Mouse (Mus musculus) liver, adult 2 months (tissue): ENCODE measurements at regions not wholly inside any gene's neighbourhood (a gene's known extent, or its start where the extent isn't known, plus 50 kb on each side); places are given as distances from the start of the nearest gene placed in this dataset.

ENCODE experiments used
- DNase-seq: peaks from one replicate; pipeline ENCODE4 v3.0.0-alpha.2; 2011; ENCODE audit warnings: low read depth, low spot score; ENCODE audit errors: extremely low read depth
- H3K27ac ChIP-seq: fragments of 200-500 bp; replicated peaks from 2 replicates; pipeline ENCODE4 v1.5.1; 2012; ENCODE audit warnings: low read depth, mild to moderate bottlenecking, control low read depth, inconsistent platforms, low read length; ENCODE audit not compliant: insufficient read depth
- H3K27me3 ChIP-seq: fragments of 200-500 bp; 2 replicates; pipeline ENCODE4 v1.6.1; 2012; ENCODE audit warnings: mild to moderate bottlenecking, moderate library complexity, low read length, inconsistent platforms; ENCODE audit not compliant: control insufficient read depth, insufficient read depth
- H3K36me3 ChIP-seq: fragments of 200-500 bp; 2 replicates; pipeline ENCODE4 v1.6.1; 2012; ENCODE audit warnings: low read length, inconsistent platforms; ENCODE audit not compliant: control insufficient read depth, insufficient read depth
- H3K4me1 ChIP-seq: fragments of 200-500 bp; 2 replicates; pipeline ENCODE4 v1.6.1; 2011; ENCODE audit warnings: low read length; ENCODE audit not compliant: control insufficient read depth, insufficient read depth
- H3K4me3 ChIP-seq: fragments of 200-500 bp; 2 replicates; pipeline ENCODE4 v1.5.1; 2011; ENCODE audit warnings: low read depth, mild to moderate bottlenecking, control low read depth, low read length, moderate library complexity; ENCODE audit not compliant: insufficient read depth
- H3K79me2 ChIP-seq: fragments of 200-500 bp; 2 replicates; pipeline ENCODE4 v1.6.1; 2012; ENCODE audit warnings: inconsistent platforms, mild to moderate bottlenecking, low read length, moderate library complexity; ENCODE audit not compliant: control insufficient read depth, insufficient read depth
- H3K9ac ChIP-seq: fragments of 200-500 bp; 2 replicates; pipeline ENCODE4 v1.6.1; 2012; ENCODE audit warnings: low read depth, mild to moderate bottlenecking, control low read depth, inconsistent platforms, low read length
- CTCF ChIP-seq: fragments of 200-500 bp; IDR thresholded peaks from 2 replicates; pipeline ENCODE4 v1.5.1; 2011; ENCODE audit warnings: low read depth, low read length, control low read depth
- POLR2A ChIP-seq: fragments of 200-500 bp; IDR thresholded peaks from 2 replicates; pipeline ENCODE4 v1.6.1; 2011; ENCODE audit warnings: low read length, control low read depth; ENCODE audit not compliant: insufficient read depth; ENCODE audit errors: extremely low read depth
- WGBS: fragments of 180-500 bp; shearing (Covaris S2); methylation state at CpG from one replicate; pipeline ENCODE4 v1.1.7; 2018; 5-methylcytosine and 5-hydroxymethylcytosine counted together

- no peak for DNase-seq
Observed at GRCm38 (mm10) chr5:101596996-101597395, 67.8 kb downstream of the Nkx6-1 start.

GRCm38 (mm10) chr5:101591236-101591635, 73.6 kb downstream of the Nkx6-1 start:
- H3K36me3 ChIP-seq, result no peaks in the 10 kb centered on the region
- H3K9ac ChIP-seq, result no peak overlapping the region
- WGBS, result 76% methylated on average over 5 of the region's 5 CpGs
- no peak overlapping the region for H3K4me3 ChIP-seq
- H3K79me2 ChIP-seq, result no peaks in the 10 kb centered on the region
- H3K27me3 ChIP-seq, result no peaks in the 10 kb centered on the region
- H3K4me1 ChIP-seq, result no peaks in the 10 kb centered on the region
- no peak overlapping the region for H3K27ac ChIP-seq
- DNase-seq, result no peak
- TF ChIP-seq CTCF (no peak), POLR2A (no peak)

More at GRCm38 (mm10) chr5:101596996-101597395, 67.8 kb downstream of the Nkx6-1 start:
- Histone ChIP-seq H3K27ac (no peak overlapping the region), H3K4me3 (no peak overlapping the region), H3K4me1 (no peaks in the 10 kb centered on the region), H3K9ac (no peak overlapping the region), H3K36me3 (no peaks in the 10 kb centered on the region), H3K27me3 (no peaks in the 10 kb centered on the region), H3K79me2 (no peaks in the 10 kb centered on the region)
- WGBS, result 86% methylated on average over 9 of the region's 9 CpGs
- TF ChIP-seq CTCF, result no peak
- no peak for TF ChIP-seq POLR2A

GRCm38 (mm10) chr5:101590341-101591124, 74.3 kb downstream of the Nkx6-1 start:
- Histone ChIP-seq H3K4me3 (no peak overlapping the region), H3K27ac (no peak overlapping the region)
- no peak for DNase-seq

GRCm38 (mm10) chr5:101572966-101573365, 91.8 kb downstream of the Nkx6-1 start:
- no peak overlapping the region for H3K4me3 ChIP-seq
- 84% methylated on average over 15 of the region's 15 CpGs for WGBS
- no peaks in the 10 kb centered on the region for H3K4me1 ChIP-seq
- H3K36me3 ChIP-seq, result no peaks in the 10 kb centered on the region
- TF ChIP-seq CTCF, result no peak
- no peak for TF ChIP-seq POLR2A
- no peak overlapping the region for H3K9ac ChIP-seq
- H3K27me3 ChIP-seq, result no peaks in the 10 kb centered on the region
- no peaks in the 10 kb centered on the region for H3K79me2 ChIP-seq
- H3K27ac ChIP-seq, result no peak overlapping the region
- DNase-seq, result no peak

More at GRCm38 (mm10) chr5:101590341-101591124, 74.3 kb downstream of the Nkx6-1 start:
- WGBS, result 65% methylated on average over 13 of the region's 13 CpGs
- Histone ChIP-seq H3K36me3 (no peaks in the 10 kb centered on the region), H3K79me2 (no peaks in the 10 kb centered on the region), H3K4me1 (no peaks in the 10 kb centered on the region), H3K9ac (no peak overlapping the region), H3K27me3 (no peaks in the 10 kb centered on the region)
- TF ChIP-seq CTCF (no peak), POLR2A (no peak)

GRCm38 (mm10) chr5:101565770-101566169, 99.0 kb downstream of the Nkx6-1 start:
- no peak for TF ChIP-seq POLR2A
- no peak for TF ChIP-seq CTCF
- no peak overlapping the region for H3K4me3 ChIP-seq

GRCm38 (mm10) chr5:101560366-101560765, 104.4 kb downstream of the Nkx6-1 start:
- no peak for TF ChIP-seq CTCF
- TF ChIP-seq POLR2A, result no peak
- DNase-seq, result no peak
- H3K27me3 ChIP-seq, result peaks cover 5% of the 10 kb centered on the region; the same call in 1 of the 2 replicates

More at GRCm38 (mm10) chr5:101565770-101566169, 99.0 kb downstream of the Nkx6-1 start:
- WGBS, result 64% methylated on average over 7 of the region's 7 CpGs
- no peaks in the 10 kb centered on the region for H3K4me1 ChIP-seq
- no peaks in the 10 kb centered on the region for H3K27me3 ChIP-seq
- H3K79me2 ChIP-seq, result no peaks in the 10 kb centered on the region
- DNase-seq, result no peak
- H3K9ac ChIP-seq, result no peak overlapping the region
- no peak overlapping the region for H3K27ac ChIP-seq
- H3K36me3 ChIP-seq, result no peaks in the 10 kb centered on the region

More at GRCm38 (mm10) chr5:101560366-101560765, 104.4 kb downstream of the Nkx6-1 start:
- Histone ChIP-seq H3K4me3 (no peak overlapping the region), H3K9ac (no peak overlapping the region), H3K79me2 (no peaks in the 10 kb centered on the region), H3K4me1 (peaks cover 3% of the 10 kb centered on the region; the same call in 1 of the 2 replicates), H3K27ac (no peak overlapping the region), H3K36me3 (no peaks in the 10 kb centered on the region)
